Mouse (Mus musculus) kidney, adult 2 months (tissue): ENCODE data around the gene Acsl1.

Experiments used
- CTCF ChIP-seq: fragments of 200-500 bp; conservative IDR thresholded peaks from 2 replicates; pipeline ENCODE4 v1.5.1; 2011; ENCODE audit warnings: low read depth, mild to moderate bottlenecking, control low read depth, low read length, moderate library complexity, mixed read lengths; ENCODE audit not compliant: insufficient read depth, insufficient read length
- POLR2A ChIP-seq: fragments of 200-500 bp; IDR thresholded peaks from one replicate; pipeline ENCODE4 v1.6.1; 2011; ENCODE audit warnings: low read depth, low read length, control low read depth

DNA sequence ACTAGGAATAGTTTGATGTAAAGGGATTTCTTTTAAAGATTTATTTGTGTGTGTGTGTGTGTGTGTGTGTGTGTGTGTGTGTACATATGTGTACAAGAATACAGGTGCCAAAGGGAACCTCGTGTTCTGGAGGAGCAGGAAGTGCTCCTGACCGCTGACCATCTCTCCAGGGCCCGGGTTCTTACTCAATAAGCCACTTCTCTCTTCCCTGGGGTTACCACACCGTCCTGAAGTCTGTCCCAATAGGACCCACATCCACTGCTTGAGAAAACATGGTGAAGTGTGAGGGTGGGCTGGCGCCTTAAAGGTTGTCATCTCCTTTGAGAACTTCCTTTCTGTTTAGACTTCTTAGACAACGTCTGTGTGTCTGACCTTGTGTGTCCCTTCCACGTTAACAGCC lies 63.1 kb downstream of the Acsl1 start:
- TF ChIP-seq CTCF (no peak), POLR2A (no peak)
